Mouse (Mus musculus) limb, embryonic 15.5 days (tissue): ENCODE measurements around the gene Anxa5. TPM values are rescaled to one million over a fixed set of nuclear protein-coding genes. Genes with fewer than 3 reads are reported as not detected.

ENCODE experiments used
- ATAC-seq: fragments of 200-750 bp; cut with Nextera tagmentation; 2 replicates; pipeline ENCODE4 v1.8.0; 2017; ENCODE audit warnings: low read depth, moderate TSS enrichment; ENCODE audit not compliant: insufficient number of reproducible peaks, low FRiP score, low TSS enrichment
- H3K27ac ChIP-seq: fragments of 300-500 bp; sonication (generic); 2 replicates; pipeline ENCODE4 v1.5.1; 2015; ENCODE audit warnings: moderate library complexity, mild to moderate bottlenecking, inconsistent platforms
- H3K27me3 ChIP-seq: fragments of 300-500 bp; sonication (generic); 2 replicates; pipeline ENCODE4 v1.6.1; 2015; ENCODE audit warnings: inconsistent platforms
- H3K36me3 ChIP-seq: fragments of 300-500 bp; sonication (generic); 2 replicates; pipeline ENCODE4 v1.6.1; 2015; ENCODE audit warnings: inconsistent platforms
- H3K4me1 ChIP-seq: fragments of 300-500 bp; sonication (generic); 2 replicates; pipeline ENCODE4 v1.6.1; 2015; ENCODE audit warnings: inconsistent platforms
- H3K4me2 ChIP-seq: fragments of 300-500 bp; sonication (generic); 2 replicates; pipeline ENCODE4 v1.6.1; 2015; ENCODE audit warnings: mild to moderate bottlenecking, inconsistent platforms
- H3K4me3 ChIP-seq: fragments of 300-500 bp; sonication (generic); 2 replicates; pipeline ENCODE4 v1.5.1; 2015; ENCODE audit warnings: mild to moderate bottlenecking, inconsistent platforms
- H3K9ac ChIP-seq: fragments of 300-500 bp; sonication (generic); 2 replicates; pipeline ENCODE4 v1.6.1; 2015; ENCODE audit warnings: inconsistent platforms
- H3K9me3 ChIP-seq: fragments of 300-500 bp; sonication (generic); 2 replicates; pipeline ENCODE4 v1.6.1; 2016; ENCODE audit warnings: inconsistent platforms
- WGBS: fragments of 180-500 bp; shearing (Covaris S2); methylation state at CpG from one replicate; pipeline ENCODE4 v1.1.7; 2015; 5-methylcytosine and 5-hydroxymethylcytosine counted together
- polyA plus RNA-seq: library from polyadenylated mRNA; unstranded; fragments of >200 nt; fragmentation: Nextera tagmentation; extraction: Ambion mirVana; gene quantifications from 2 replicates; pipeline ENCODE4 v1.2.1, GENCODE M21; 2015

Anxa5 gene
- 540 and 661 TPM in 2 replicates for polyA plus RNA-seq

DNA sequence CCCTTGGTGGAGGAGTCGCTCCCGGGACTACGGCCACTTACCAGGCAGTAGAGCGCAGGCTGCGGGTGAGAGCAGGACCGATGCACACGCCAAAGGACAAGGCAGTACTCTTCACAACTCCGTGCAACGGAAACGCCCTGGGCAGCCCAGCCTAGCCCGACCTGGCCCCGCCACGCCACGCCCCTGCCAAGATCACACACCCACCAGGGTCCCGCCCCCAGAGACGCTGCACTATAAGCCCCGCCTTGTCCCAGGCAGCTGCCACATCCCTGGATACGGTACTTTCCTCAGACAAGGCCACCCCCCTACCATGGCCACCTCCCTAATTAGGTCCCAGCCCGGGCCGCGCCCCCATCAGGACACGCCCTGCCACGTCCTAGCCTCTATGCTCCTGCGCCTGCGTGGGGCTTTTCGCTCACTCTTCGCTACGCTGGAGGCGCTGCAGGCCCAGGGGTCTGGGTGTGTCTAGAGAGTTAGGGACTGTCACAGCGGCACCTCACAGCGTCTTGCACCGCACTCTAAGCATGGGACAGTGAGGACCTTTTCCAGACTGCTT is at the start of gene Anxa5, which contains the start of gene 1810062G17Rik:
Gene Anxa5 (minus strand): TSS at position 363 of the 556 bp plus-strand sequence.
Gene 1810062G17Rik (plus strand): TSS at position 406 of the 556 bp plus-strand sequence.
- H3K27me3 ChIP-seq, result no peaks in the 10 kb centered on the region
- peaks cover 19% of the 10 kb centered on the region for H3K4me1 ChIP-seq

DNA sequence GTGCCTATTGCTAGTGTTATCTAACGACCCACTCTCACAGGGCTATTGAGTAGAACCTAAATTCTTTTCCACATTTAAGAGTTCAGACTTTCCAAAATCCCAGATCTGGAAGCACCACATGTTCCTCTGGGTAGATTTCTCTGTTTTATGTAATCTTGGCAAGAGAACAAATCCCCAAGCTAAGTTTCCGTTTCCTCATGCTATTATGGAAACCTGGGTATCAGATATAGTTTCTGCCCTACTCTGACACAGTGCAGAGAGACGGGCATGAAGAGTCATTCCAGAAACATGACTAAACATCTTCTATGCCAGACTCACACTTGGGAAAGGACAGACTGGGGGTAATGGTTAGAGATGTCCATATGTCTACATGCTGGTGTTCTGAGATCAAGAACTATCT is 48.8 kb upstream of the Anxa5 start:
- Histone ChIP-seq H3K36me3 (no peaks in the 10 kb centered on the region), H3K27me3 (peaks cover 33% of the 10 kb centered on the region), H3K4me1 (peaks cover 11% of the 10 kb centered on the region), H3K4me3 (no peak overlapping the region), H3K9me3 (no peaks in the 10 kb centered on the region), H3K4me2 (no peak overlapping the region), H3K27ac (no peak overlapping the region), H3K9ac (no peak overlapping the region)
- no peak for ATAC-seq
- WGBS, result 52% methylated on average over 3 of the region's 3 CpGs

More for the DNA sequence above, at the start of gene Anxa5, which contains the start of gene 1810062G17Rik:
- H3K4me3 ChIP-seq, result peak within 1 kb of the TSS; percentile 76
- 0 out of 2 replicates have a peak, but pooled peaks cover 3% of the 10 kb centered on the region for H3K36me3 ChIP-seq
- ATAC-seq, result peak; percentile 99
- peak within 1 kb of the TSS; percentile 76 for H3K9ac ChIP-seq
- H3K27ac ChIP-seq, result peak within 1 kb of the TSS; percentile 97
- 0% methylated on average over 32 of the region's 32 CpGs for WGBS
- H3K9me3 ChIP-seq, result no peaks in the 10 kb centered on the region
- peak within 1 kb of the TSS; percentile 64 for H3K4me2 ChIP-seq

GRCm38 (mm10) chr3:36522137-36522536 is 46.4 kb upstream of the Anxa5 start:
- 12% methylated on average over 4 of the region's 4 CpGs for WGBS
- Histone ChIP-seq H3K4me1 (peaks cover 11% of the 10 kb centered on the region), H3K9me3 (no peaks in the 10 kb centered on the region), H3K4me3 (no peak overlapping the region), H3K4me2 (no peak overlapping the region), H3K27ac (no peak overlapping the region), H3K9ac (no peak overlapping the region), H3K27me3 (peaks cover 40% of the 10 kb centered on the region), H3K36me3 (no peaks in the 10 kb centered on the region)
- ATAC-seq, result no peak

GRCm38 (mm10) chr3:36521073-36522060 is 45.7 kb upstream of the Anxa5 start, which contains the start of gene Gm11549:
Gene Gm11549 (minus strand): TSS chr3:36521813.
- H3K4me2 ChIP-seq, result peak within 1 kb of the TSS; percentile 89
- no peaks in the 10 kb centered on the region for H3K36me3 ChIP-seq
- H3K4me3 ChIP-seq, result peak within 1 kb of the TSS; percentile 44
- no peak for ATAC-seq
- WGBS, result under 1% methylated on average over 51 of the region's 51 CpGs
- no peaks in the 10 kb centered on the region for H3K9me3 ChIP-seq
- peak within 1 kb of the TSS; percentile 26; the same call in 1 of the 2 replicates for H3K9ac ChIP-seq
- no peak within 1 kb of the TSS for H3K27ac ChIP-seq
- peaks cover 40% of the 10 kb centered on the region for H3K27me3 ChIP-seq
- H3K4me1 ChIP-seq, result peaks cover 11% of the 10 kb centered on the region

- WGBS, result 84% methylated on average over 9 of the region's 9 CpGs
- ATAC-seq, result no peak
Measured at GRCm38 (mm10) chr3:36516196-36516595, 40.5 kb upstream of the Anxa5 start.

GRCm38 (mm10) chr3:36511491-36511890 is 35.8 kb upstream of the Anxa5 start:
- Histone ChIP-seq H3K27ac (no peak overlapping the region), H3K27me3 (no peaks in the 10 kb centered on the region), H3K4me2 (no peak overlapping the region), H3K9me3 (no peaks in the 10 kb centered on the region), H3K4me3 (no peak overlapping the region), H3K36me3 (no peaks in the 10 kb centered on the region), H3K9ac (no peak overlapping the region), H3K4me1 (no peaks in the 10 kb centered on the region)
- 87% methylated on average over 6 of the region's 6 CpGs for WGBS
- ATAC-seq, result no peak

More at GRCm38 (mm10) chr3:36516196-36516595, 40.5 kb upstream of the Anxa5 start:
- no peak overlapping the region for H3K9ac ChIP-seq
- H3K9me3 ChIP-seq, result no peaks in the 10 kb centered on the region
- no peaks in the 10 kb centered on the region for H3K36me3 ChIP-seq
- H3K27me3 ChIP-seq, result peaks cover 20% of the 10 kb centered on the region
- H3K27ac ChIP-seq, result no peak overlapping the region
- H3K4me3 ChIP-seq, result no peak overlapping the region
- H3K4me1 ChIP-seq, result peaks cover 5% of the 10 kb centered on the region
- H3K4me2 ChIP-seq, result no peak overlapping the region

DNA sequence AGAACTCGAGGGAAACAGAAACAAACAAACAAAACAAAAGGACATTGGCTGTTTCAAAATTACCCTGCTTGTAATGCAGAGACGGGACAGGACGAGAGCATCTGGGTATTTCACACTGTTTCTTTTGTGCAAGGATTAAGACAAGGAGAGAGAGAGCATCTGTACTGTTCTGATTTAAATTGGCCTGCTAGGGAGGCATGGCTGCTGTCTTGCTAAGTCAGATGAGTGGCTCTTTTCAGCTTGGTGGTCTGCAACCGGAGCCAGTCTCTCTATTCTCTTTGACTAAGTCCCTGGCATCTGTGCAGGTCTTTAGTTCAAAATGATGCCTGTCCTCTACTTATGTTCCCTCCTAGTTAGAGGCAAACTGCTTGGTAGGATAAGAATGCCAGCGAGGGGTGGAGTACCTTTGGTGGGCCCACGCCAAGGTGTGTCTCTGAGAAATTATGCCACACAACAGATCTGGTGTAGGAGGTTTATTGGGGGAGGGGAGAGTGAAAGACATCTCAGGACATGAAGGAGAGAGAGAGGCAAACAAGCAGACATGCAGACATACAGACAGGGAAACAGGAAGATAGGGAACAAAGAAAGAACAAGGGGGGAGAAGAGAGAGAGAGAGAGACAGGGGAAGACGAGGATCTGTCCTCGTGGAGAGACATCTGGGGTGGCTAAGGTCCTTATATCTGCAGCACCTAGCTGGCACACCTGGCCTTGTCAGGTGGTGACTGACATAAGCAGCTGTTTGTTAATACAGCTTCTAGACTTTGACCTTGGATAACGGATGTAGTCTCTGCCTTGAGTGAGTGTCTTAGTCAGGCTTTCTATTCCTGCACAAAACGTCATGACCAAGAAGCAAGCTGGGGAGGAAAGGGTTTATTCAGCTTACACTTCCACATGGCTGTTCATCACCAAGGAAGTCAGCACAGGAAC is 30.4 kb upstream of the Anxa5 start:
- Histone ChIP-seq H3K27ac (no peak overlapping the region), H3K36me3 (no peaks in the 10 kb centered on the region), H3K4me3 (no peak overlapping the region), H3K4me2 (no peak overlapping the region), H3K27me3 (no peaks in the 10 kb centered on the region), H3K9ac (no peak overlapping the region), H3K9me3 (no peaks in the 10 kb centered on the region), H3K4me1 (no peaks in the 10 kb centered on the region)
- ATAC-seq, result no peak
- WGBS, result 69% methylated on average over 10 of the region's 10 CpGs

DNA sequence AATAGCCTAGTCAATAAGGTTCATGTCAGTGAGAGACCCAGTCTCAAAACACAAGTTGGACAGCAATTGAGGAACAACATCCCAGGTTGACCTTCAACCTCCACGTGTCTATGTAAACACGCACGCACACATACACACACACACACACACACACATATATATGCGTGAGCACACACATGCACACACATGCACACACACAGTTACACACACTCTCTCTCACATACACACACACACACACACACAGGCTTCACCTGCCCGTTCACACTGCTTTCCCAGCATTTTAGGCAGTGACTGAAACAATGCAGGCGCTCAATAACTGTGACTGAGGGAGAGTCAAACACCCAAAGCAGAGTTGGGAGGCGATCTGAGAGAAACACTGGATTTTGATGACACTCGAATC is 29.6 kb upstream of the Anxa5 start:
- Histone ChIP-seq H3K9ac (no peak overlapping the region), H3K9me3 (no peaks in the 10 kb centered on the region), H3K4me2 (no peak overlapping the region), H3K27me3 (no peaks in the 10 kb centered on the region), H3K36me3 (no peaks in the 10 kb centered on the region), H3K4me1 (no peaks in the 10 kb centered on the region), H3K4me3 (no peak overlapping the region), H3K27ac (no peak overlapping the region)
- no peak for ATAC-seq
- WGBS, result 85% methylated on average over 8 of the region's 8 CpGs

GRCm38 (mm10) chr3:36501546-36501945 is 25.9 kb upstream of the Anxa5 start:
- Histone ChIP-seq H3K4me3 (no peak overlapping the region), H3K27ac (no peak overlapping the region), H3K27me3 (no peaks in the 10 kb centered on the region), H3K4me1 (0 out of 2 replicates have a peak, but pooled peaks cover 2% of the 10 kb centered on the region), H3K36me3 (no peaks in the 10 kb centered on the region), H3K9ac (no peak overlapping the region), H3K4me2 (no peak overlapping the region), H3K9me3 (no peaks in the 10 kb centered on the region)
- ATAC-seq, result no peak
- WGBS, result 76% methylated on average over 7 of the region's 7 CpGs

DNA sequence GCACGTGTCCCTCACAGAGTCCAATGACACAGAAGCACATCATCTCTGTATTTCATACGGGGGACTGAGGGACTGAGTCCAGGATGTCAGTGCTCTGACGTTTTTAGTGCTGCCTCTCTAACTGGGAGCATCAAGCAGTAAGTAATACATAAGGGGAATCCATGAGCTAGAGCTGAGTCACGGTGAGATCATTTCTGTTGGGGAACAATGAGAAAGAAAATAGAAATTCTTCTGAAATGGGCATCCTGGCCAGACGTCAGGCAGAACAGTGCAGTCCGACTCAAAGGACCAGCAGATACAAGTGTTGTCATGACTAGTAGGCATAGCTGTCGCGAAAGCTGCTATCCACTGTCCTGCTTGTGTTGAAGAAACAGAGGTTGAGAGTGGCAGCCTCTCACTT is 25.3 kb upstream of the Anxa5 start:
- no peaks in the 10 kb centered on the region for H3K9me3 ChIP-seq
- ATAC-seq, result no peak
- no peaks in the 10 kb centered on the region for H3K36me3 ChIP-seq
- H3K4me3 ChIP-seq, result no peak overlapping the region
- no peak overlapping the region for H3K27ac ChIP-seq
- no peaks in the 10 kb centered on the region for H3K27me3 ChIP-seq
- H3K4me2 ChIP-seq, result no peak overlapping the region
- H3K4me1 ChIP-seq, result peaks cover 5% of the 10 kb centered on the region; the same call in 1 of the 2 replicates
- WGBS, result 84% methylated on average over 8 of the region's 8 CpGs
- H3K9ac ChIP-seq, result no peak overlapping the region

- H3K9ac ChIP-seq, result no peak overlapping the region
- no peak overlapping the region for H3K27ac ChIP-seq
- no peak overlapping the region for H3K4me3 ChIP-seq
- ATAC-seq, result no peak
- 89% methylated on average over 7 of the region's 7 CpGs for WGBS
- no peaks in the 10 kb centered on the region for H3K27me3 ChIP-seq
- H3K36me3 ChIP-seq, result no peaks in the 10 kb centered on the region
- H3K4me2 ChIP-seq, result no peak overlapping the region
- no peaks in the 10 kb centered on the region for H3K9me3 ChIP-seq
- peaks cover 13% of the 10 kb centered on the region; the same call in 1 of the 2 replicates for H3K4me1 ChIP-seq
Measured at GRCm38 (mm10) chr3:36499418-36499817, 23.7 kb upstream of the Anxa5 start.
